Mouse (Mus musculus) gastrocnemius, postnatal 25 days (tissue): Measurements from ENCODE around the gene Mcrip2. TPM values are rescaled to one million over a fixed set of nuclear protein-coding genes. Genes with fewer than 3 reads are reported as not detected.

Experiments
- DNase-seq: peaks from one replicate; pipeline ENCODE4 v3.0.0; 2022
- microRNA-seq, 2 experiments: library from miRNA; unstranded; fragments of <30 nt; microRNA quantifications; one replicate each; pipeline ENCODE4 v1.2.0; 2021; ENCODE audit warnings: borderline replicate concordance in 2 of 2
- total RNA-seq, 2 experiments: library from RNA; stranded (reverse); gene quantifications; 1 replicate in 1 of 2; 2 replicates in 1 of 2; pipeline ENCODE4 v1.2.3; 2021

Gene Mcrip2
- total RNA-seq, 2 experiments from 2014 or later, result 102 to 114 TPM

DNA sequence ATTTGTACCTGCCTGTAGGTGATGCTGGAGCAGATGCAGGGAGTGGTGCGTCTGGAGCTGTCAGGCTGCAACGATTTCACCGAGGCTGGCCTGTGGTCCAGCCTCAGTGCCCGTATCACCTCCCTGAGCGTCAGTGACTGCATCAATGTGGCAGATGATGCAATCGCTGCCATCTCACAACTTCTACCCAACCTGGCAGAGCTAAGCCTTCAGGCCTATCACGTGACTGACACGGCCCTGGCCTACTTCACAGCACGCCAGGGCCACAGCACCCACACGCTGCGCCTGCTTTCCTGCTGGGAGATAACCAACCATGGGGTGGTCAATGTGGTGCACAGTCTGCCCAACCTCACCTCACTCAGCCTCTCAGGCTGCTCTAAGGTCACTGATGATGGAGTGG lies 50.9 kb downstream of the Mcrip2 start:
- no peak for DNase-seq

Small RNA genes within 50 kb of the gene (microRNA-seq; reads per million reads assigned to microRNA genes)
- gene Mir3082, result 0 reads per million in 2 experiments

Other genes starting within 250 kb of the Mcrip2 start
- not detected for gene Gng13, start 151.6 kb downstream of the Mcrip2 start, total RNA-seq
- gene Chtf18, start 141.3 kb downstream of the Mcrip2 start, total RNA-seq, result 1 to 10 TPM in 1 of 2 experiments, under 1 TPM in 1; 0.33 to 1.2 TPM
- gene Rpusd1, start 141.1 kb downstream of the Mcrip2 start, total RNA-seq, result 1 to 10 TPM; 2.9 to 3.9 TPM
- not detected for gene Mslnl, start 132.7 kb downstream of the Mcrip2 start, total RNA-seq
- under 1 TPM; 0.43 to 0.62 TPM for gene Msln, start 114.4 kb downstream of the Mcrip2 start, total RNA-seq
- gene Narfl, start 95.0 kb downstream of the Mcrip2 start, total RNA-seq, result 10 to 100 TPM; 28.9 to 30.8 TPM
- 10 to 100 TPM in 1 of 2 experiments, 1 to 10 TPM in 1; 9.0 to 10.5 TPM for gene Haghl, start 83.1 kb downstream of the Mcrip2 start, total RNA-seq
- gene Ccdc78, start 82.2 kb downstream of the Mcrip2 start, total RNA-seq, result not detected
- 10 to 100 TPM; 35.0 to 38.5 TPM for gene Fam173a, start 75.9 kb downstream of the Mcrip2 start, total RNA-seq
- not detected for gene AC134908.4, start 73.1 kb downstream of the Mcrip2 start, total RNA-seq
- 10 to 100 TPM; 48.4 to 72.2 TPM for gene Metrn, start 71.6 kb downstream of the Mcrip2 start, total RNA-seq
- gene Fbxl16, start 59.7 kb downstream of the Mcrip2 start, total RNA-seq, result 1 to 10 TPM; 1.5 to 1.7 TPM
- 10 to 100 TPM in 1 of 2 experiments, 1 to 10 TPM in 1; 9.3 to 10.5 TPM for gene Wdr24, start 45.1 kb downstream of the Mcrip2 start, total RNA-seq
- 10 to 100 TPM; 14.3 to 18.9 TPM for gene Jmjd8, start 39.9 kb downstream of the Mcrip2 start, total RNA-seq
- 10 to 100 TPM; 76.9 to 84.4 TPM for gene Stub1, start 35.4 kb downstream of the Mcrip2 start, total RNA-seq
- 10 to 100 TPM; 18.3 to 20.8 TPM for gene Rhbdl1, start 31.5 kb downstream of the Mcrip2 start, total RNA-seq
- gene Gm20683, start 27.0 kb downstream of the Mcrip2 start, total RNA-seq, result 10 to 100 TPM; 13.8 to 16.5 TPM
- 10 to 100 TPM; 54.4 to 76.1 TPM for gene Rhot2, start 23.9 kb downstream of the Mcrip2 start, total RNA-seq
- 1 to 10 TPM; 1.2 to 2.1 TPM for gene Wdr90, start 7.3 kb downstream of the Mcrip2 start, total RNA-seq
- gene Mettl26, start 6.3 kb upstream of the Mcrip2 start, total RNA-seq, result 10 to 100 TPM; 31.9 to 37.0 TPM
- gene Wfikkn1, start 12.1 kb upstream of the Mcrip2 start, total RNA-seq, result under 1 TPM; 0.35 to 0.36 TPM
- gene Rab40c, start 51.0 kb upstream of the Mcrip2 start, total RNA-seq, result 10 to 100 TPM in 1 of 2 experiments, 1 to 10 TPM in 1; 8.7 to 11.0 TPM
- gene Pigq, start 76.2 kb upstream of the Mcrip2 start, total RNA-seq, result 10 to 100 TPM; 30.0 to 31.9 TPM
- gene Nhlrc4, start 76.2 kb upstream of the Mcrip2 start, total RNA-seq, result not detected
- gene A930017K11Rik, start 83.8 kb upstream of the Mcrip2 start, total RNA-seq, result not detected
- gene Capn15, start 117.0 kb upstream of the Mcrip2 start, total RNA-seq, result 1 to 10 TPM; 5.6 to 6.8 TPM
- 10 to 100 TPM; 54.9 to 71.5 TPM for gene Rab11fip3, start 200.8 kb upstream of the Mcrip2 start, total RNA-seq
- 1 to 10 TPM; 2.8 to 3.2 TPM for gene Decr2, start 221.6 kb upstream of the Mcrip2 start, total RNA-seq
- 1 to 10 TPM; 1.2 to 1.7 TPM for gene Nme4, start 226.8 kb upstream of the Mcrip2 start, total RNA-seq
- gene Tmem8, start 244.5 kb upstream of the Mcrip2 start, total RNA-seq, result 1 to 10 TPM in 1 of 2 experiments, under 1 TPM in 1; 0.87 to 1.2 TPM